Mouse (Mus musculus) forebrain, postnatal 0 days (tissue): ENCODE data around the gene Tbcd. TPM values are rescaled to one million over a fixed set of nuclear protein-coding genes. Genes with fewer than 3 reads are reported as not detected.

Experiments
- ATAC-seq: fragments of 200-750 bp; cut with Nextera tagmentation; 2 replicates; pipeline ENCODE4 v1.8.0; 2017; ENCODE audit warnings: mild to moderate bottlenecking, moderate library complexity
- DNase-seq: peaks from one replicate; pipeline ENCODE4 v3.0.0-alpha.2; 2015
- H3K27ac ChIP-seq: fragments of 300-500 bp; sonication (generic); 2 replicates; pipeline ENCODE4 v1.5.1; 2014; ENCODE audit warnings: low read depth, mild to moderate bottlenecking, antibody characterized with exemption, low read length, moderate library complexity, mixed read lengths
- H3K27me3 ChIP-seq: fragments of 300-500 bp; sonication (generic); 2 replicates; pipeline ENCODE4 v1.6.1; 2014; ENCODE audit warnings: mild to moderate bottlenecking, low read length, mixed read lengths; ENCODE audit not compliant: insufficient read depth
- H3K36me3 ChIP-seq: fragments of 300-500 bp; sonication (generic); 2 replicates; pipeline ENCODE4 v1.6.1; 2014; ENCODE audit warnings: mild to moderate bottlenecking, moderate library complexity; ENCODE audit not compliant: insufficient read depth
- H3K4me1 ChIP-seq: fragments of 300-500 bp; sonication (generic); 2 replicates; pipeline ENCODE4 v1.6.1; 2014; ENCODE audit warnings: antibody characterized with exemption; ENCODE audit not compliant: insufficient read depth
- H3K4me2 ChIP-seq: fragments of 300-500 bp; sonication (generic); 2 replicates; pipeline ENCODE4 v1.6.1; 2014; ENCODE audit warnings: low read depth, mild to moderate bottlenecking, moderate library complexity
- H3K4me3 ChIP-seq: fragments of 300-500 bp; sonication (generic); 2 replicates; pipeline ENCODE4 v1.5.1; 2014; ENCODE audit warnings: low read depth, low read length, mixed read lengths
- H3K9ac ChIP-seq: fragments of 300-500 bp; sonication (generic); 2 replicates; pipeline ENCODE4 v1.6.1; 2014; ENCODE audit warnings: mild to moderate bottlenecking
- H3K9me3 ChIP-seq: fragments of 300-500 bp; sonication (generic); 2 replicates; pipeline ENCODE4 v1.6.1; 2016; ENCODE audit warnings: low read length
- CTCF ChIP-seq: sonication (generic); IDR thresholded peaks from 2 replicates; pipeline ENCODE4 v1.5.1; 2016; ENCODE audit warnings: antibody characterized with exemption, control low read depth, low read depth
- WGBS: fragments of 180-500 bp; shearing (Covaris S2); extraction: QIAGEN DNeasy Blood & Tissue Kit; methylation state at CpG from one replicate; pipeline ENCODE4 v1.1.7; 2014; 5-methylcytosine and 5-hydroxymethylcytosine counted together
- polyA plus RNA-seq: library from polyadenylated mRNA; unstranded; fragments of >200 nt; fragmentation: Nextera tagmentation; extraction: Ambion mirVana; gene quantifications from 2 replicates; pipeline ENCODE4 v1.2.1, GENCODE M21; 2015
- total RNA-seq: library from RNA; depleted of rRNA; stranded (reverse); fragments of >200 nt; gene quantifications from 2 replicates; pipeline ENCODE4 v1.2.3, GENCODE M21; 2014

Gene Tbcd
- total and polyA plus RNA-seq, 2 experiments from 2014 or later: 56.5 to 90.8 TPM

- TF ChIP-seq CTCF: no peak
- Histone ChIP-seq H3K4me3 (no peak overlapping the region), H3K27ac (no peak overlapping the region), H3K4me2 (no peak overlapping the region), H3K9me3 (no peaks in the 10 kb centered on the region), H3K27me3 (no peaks in the 10 kb centered on the region), H3K4me1 (no peaks in the 10 kb centered on the region), H3K9ac (no peak overlapping the region), H3K36me3 (peaks cover 8% of the 10 kb centered on the region; the same call in 1 of the 2 replicates)
- no peak for DNase-seq
- no peak for ATAC-seq
- 94% methylated on average over 6 of the region's 6 CpGs for WGBS
These were observed 193.6 kb downstream of the Tbcd start for GRCm38 (mm10) chr11:121645394-121645793.

- H3K4me2 ChIP-seq: no peak overlapping the region
- peaks cover 8% of the 10 kb centered on the region; the same call in 1 of the 2 replicates for H3K36me3 ChIP-seq
- H3K27me3 ChIP-seq: no peaks in the 10 kb centered on the region
- TF ChIP-seq CTCF: no peak
- H3K4me1 ChIP-seq: no peaks in the 10 kb centered on the region
- WGBS: 87% methylated on average over 9 of the region's 9 CpGs
- no peak for ATAC-seq
- H3K27ac ChIP-seq: no peak overlapping the region
- H3K9ac ChIP-seq: no peak overlapping the region
- no peak for DNase-seq
- H3K9me3 ChIP-seq: no peaks in the 10 kb centered on the region
- no peak overlapping the region for H3K4me3 ChIP-seq
These were observed 195.6 kb downstream of the Tbcd start for GRCm38 (mm10) chr11:121647321-121647720.

GRCm38 (mm10) chr11:121648166-121648565 is 196.4 kb downstream of the Tbcd start:
- TF ChIP-seq CTCF: no peak

GRCm38 (mm10) chr11:121649900-121650299 is 198.2 kb downstream of the Tbcd start:
- Histone ChIP-seq H3K36me3 (peaks cover 8% of the 10 kb centered on the region; the same call in 1 of the 2 replicates), H3K27me3 (no peaks in the 10 kb centered on the region), H3K4me3 (no peak overlapping the region), H3K9me3 (no peaks in the 10 kb centered on the region), H3K4me1 (no peaks in the 10 kb centered on the region), H3K27ac (no peak overlapping the region), H3K9ac (no peak overlapping the region), H3K4me2 (no peak overlapping the region)
- ATAC-seq (no peak), DNase-seq (no peak)
- 78% methylated on average over 10 of the region's 10 CpGs for WGBS
- 0 out of 2 replicates have a peak, but pooled peaks have one; percentile 8 for TF ChIP-seq CTCF

More at GRCm38 (mm10) chr11:121648166-121648565, 196.4 kb downstream of the Tbcd start:
- H3K4me3 ChIP-seq: no peak overlapping the region
- no peaks in the 10 kb centered on the region for H3K27me3 ChIP-seq
- no peak overlapping the region for H3K4me2 ChIP-seq
- DNase-seq (no peak), ATAC-seq (no peak)
- 90% methylated on average over 5 of the region's 5 CpGs for WGBS
- H3K9ac ChIP-seq: no peak overlapping the region
- no peaks in the 10 kb centered on the region for H3K9me3 ChIP-seq
- H3K4me1 ChIP-seq: no peaks in the 10 kb centered on the region
- peaks cover 8% of the 10 kb centered on the region; the same call in 1 of the 2 replicates for H3K36me3 ChIP-seq
- H3K27ac ChIP-seq: no peak overlapping the region

- 90% methylated on average over 11 of the region's 11 CpGs for WGBS
- H3K9ac ChIP-seq: no peak overlapping the region
- H3K4me3 ChIP-seq: no peak overlapping the region
- DNase-seq: no peak
- no peak overlapping the region for H3K27ac ChIP-seq
- no peak overlapping the region for H3K4me2 ChIP-seq
- H3K4me1 ChIP-seq: no peaks in the 10 kb centered on the region
- H3K36me3 ChIP-seq: peaks cover 8% of the 10 kb centered on the region; the same call in 1 of the 2 replicates
- TF ChIP-seq CTCF: no peak
- no peaks in the 10 kb centered on the region for H3K9me3 ChIP-seq
- no peak for ATAC-seq
- no peaks in the 10 kb centered on the region for H3K27me3 ChIP-seq
These were observed 198.9 kb downstream of the Tbcd start for GRCm38 (mm10) chr11:121650668-121651067.

GRCm38 (mm10) chr11:121651556-121651955 is 199.8 kb downstream of the Tbcd start:
- Histone ChIP-seq H3K27me3 (no peaks in the 10 kb centered on the region), H3K36me3 (peaks cover 8% of the 10 kb centered on the region; the same call in 1 of the 2 replicates), H3K9me3 (no peaks in the 10 kb centered on the region), H3K4me2 (no peak overlapping the region), H3K4me3 (no peak overlapping the region), H3K4me1 (no peaks in the 10 kb centered on the region), H3K9ac (no peak overlapping the region), H3K27ac (no peak overlapping the region)
- ATAC-seq (no peak), DNase-seq (no peak)
- TF ChIP-seq CTCF: no peak
- WGBS: 93% methylated on average over 9 of the region's 9 CpGs

GRCm38 (mm10) chr11:121651983-121652382 is 200.2 kb downstream of the Tbcd start:
- DNase-seq (no peak), ATAC-seq (no peak)
- no peak overlapping the region for H3K9ac ChIP-seq
- H3K4me3 ChIP-seq: no peak overlapping the region
- WGBS: 94% methylated on average over 5 of the region's 5 CpGs
- H3K27ac ChIP-seq: no peak overlapping the region
- H3K9me3 ChIP-seq: no peaks in the 10 kb centered on the region
- H3K27me3 ChIP-seq: no peaks in the 10 kb centered on the region
- no peak overlapping the region for H3K4me2 ChIP-seq
- H3K36me3 ChIP-seq: peaks cover 8% of the 10 kb centered on the region; the same call in 1 of the 2 replicates
- TF ChIP-seq CTCF: no peak
- H3K4me1 ChIP-seq: no peaks in the 10 kb centered on the region
